Mouse (Mus musculus): ENCODE measurements around the gene Mef2d.

Gene Mef2d

DNA sequence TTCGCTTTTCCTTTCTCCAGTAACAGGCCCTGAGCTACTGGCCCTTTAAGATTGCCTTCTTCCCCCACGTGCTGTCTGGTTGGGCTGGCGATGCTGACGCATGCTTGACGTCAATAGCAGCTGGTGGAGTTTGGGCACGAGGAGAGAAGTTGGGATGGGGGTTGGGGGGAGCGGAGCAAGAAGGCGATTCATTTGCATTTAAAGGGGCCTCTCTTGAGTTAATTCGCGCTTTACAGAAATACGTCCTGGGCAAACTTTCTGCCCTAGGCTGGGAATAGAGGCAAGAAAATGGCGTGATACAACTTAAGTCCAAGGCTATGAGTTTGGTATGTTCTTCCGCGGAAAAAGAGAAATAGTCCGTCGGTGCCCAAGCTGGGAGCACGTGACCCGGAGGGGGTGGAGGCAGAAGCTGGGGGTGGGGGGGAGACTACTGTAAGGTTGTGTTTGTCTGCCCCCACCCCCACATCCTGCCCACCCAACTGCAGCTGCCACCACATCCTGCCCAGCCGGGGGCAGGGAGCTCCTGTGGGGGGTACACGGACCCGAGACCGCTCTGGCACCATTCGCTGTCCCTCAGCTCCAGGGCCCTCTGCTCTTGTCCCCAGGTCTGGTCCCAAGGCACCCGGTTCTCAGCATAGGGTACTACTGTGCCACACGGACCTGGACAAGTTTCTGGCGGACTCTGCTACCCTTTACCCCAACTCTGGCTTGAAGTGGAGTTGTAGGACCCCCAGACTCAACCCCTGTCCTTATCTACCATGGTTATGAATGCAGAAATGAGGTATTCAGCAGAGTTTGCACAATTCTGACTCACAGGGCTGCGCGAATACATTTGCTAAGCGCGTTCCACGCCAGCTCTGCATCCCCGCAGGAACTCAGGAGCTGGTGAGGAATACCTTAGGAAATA, 3.6 kb upstream of the Mef2d start:
- peak; percentile 95 to 97 for DNase-seq

DNA sequence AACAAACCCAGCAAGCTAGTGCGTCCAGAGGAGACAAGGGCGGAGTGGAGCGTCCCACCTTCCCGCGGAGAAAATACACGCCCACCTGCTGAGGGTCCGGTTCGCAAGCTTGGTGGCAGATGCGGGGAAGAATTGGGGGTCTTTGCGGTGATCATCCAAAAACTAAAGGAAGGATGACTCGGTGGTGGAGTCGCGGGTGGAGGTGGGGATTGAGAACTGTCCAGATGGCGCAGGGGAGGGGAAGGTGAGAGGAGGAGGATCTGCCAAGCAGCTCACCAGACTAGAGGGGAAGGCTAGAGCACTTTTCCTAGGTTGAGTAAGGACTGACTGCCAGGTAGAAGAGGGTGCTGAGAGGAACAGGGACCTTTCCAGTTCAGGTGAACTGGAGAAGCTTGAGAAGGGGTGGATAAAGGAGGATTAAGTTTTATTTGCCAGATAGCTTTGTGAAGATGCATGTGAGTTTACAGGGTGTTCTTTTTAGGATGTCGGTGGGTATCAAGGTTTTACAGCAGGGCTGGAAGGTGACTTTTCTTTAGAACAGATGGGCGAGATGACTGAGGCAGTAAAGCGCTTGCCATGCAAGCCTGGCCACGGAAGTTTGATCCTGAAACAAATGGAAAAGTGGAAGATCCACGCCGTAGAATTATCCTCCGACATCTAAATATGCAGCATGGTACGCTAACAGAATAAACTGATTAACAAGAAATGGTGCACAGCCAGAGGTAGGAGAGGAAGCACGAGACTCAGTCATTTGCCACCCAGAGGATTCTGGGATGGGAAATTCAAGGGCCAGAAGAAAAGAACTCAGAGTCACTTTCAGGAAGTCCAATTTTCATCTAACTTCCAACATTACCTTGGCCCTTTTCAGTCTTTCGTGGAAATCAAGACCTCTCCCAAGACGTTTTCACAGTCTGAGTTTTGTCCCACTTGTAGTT, 2.7 kb upstream of the Mef2d start:
- DNase-seq = peak; percentile 14 to 59

DNA sequence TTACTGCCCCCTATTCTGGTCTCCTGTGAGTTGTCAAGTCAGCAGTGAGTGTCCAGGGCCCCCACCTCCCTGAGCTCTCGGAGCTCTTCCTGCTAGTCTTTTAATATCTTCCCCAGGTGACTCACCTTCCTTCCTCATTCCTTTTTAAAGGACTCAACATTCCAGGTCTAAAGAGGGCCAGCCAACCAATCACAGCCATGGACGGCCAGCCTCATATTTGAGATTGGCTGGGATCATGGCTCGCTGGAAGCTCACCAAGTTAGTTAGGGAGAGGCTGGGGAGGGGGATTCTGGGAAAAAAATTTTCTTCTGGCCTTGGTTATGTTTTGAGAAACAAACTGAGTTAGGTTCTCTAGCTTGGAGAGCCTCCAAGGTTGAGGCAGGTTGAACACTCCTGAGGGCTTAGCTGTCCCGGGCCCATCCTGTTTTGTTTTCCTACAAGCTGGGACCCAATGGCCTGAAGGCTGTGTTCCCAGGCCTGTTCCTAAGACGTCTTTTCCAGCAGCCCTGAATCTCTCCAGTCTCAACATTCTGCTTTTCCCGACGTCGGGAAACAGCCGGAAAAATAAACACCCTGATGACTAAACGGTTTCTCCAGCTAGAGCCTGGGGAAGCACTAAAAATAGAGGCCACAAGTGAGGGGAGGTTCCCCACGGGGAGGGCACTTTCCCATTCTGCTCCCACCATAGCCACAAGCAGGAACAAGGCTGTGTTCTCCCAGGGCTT, 1.8 kb upstream of the Mef2d start:
- DNase-seq = peak; percentile 80 to 86

DNA sequence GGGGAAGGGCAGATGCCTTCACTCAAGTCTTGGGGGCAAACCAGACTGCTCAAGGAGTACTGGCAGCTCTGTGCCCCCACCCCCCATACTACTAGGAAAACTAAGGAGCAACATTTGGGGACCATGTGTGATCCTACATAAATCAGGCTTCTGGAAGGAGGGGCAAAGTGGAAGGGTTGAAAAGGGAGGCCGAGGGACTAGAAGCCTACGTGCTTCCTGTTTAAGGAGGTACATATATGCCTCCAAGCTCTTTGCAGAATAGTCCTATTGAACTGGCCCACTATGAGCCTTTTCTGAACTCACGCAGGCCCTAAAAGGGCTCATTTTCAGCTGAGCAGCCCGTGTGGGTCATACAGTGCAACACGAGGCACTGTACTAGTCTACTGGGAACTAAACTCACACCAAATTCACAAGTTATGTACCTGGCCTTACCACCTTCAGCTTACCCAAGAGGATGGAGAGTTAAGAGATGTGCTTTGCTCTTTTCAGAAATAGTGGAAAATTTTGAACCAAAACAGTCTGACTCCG, 1.2 kb upstream of the Mef2d start:
- peak in 1 of 2 experiments; percentile 26 for DNase-seq

DNA sequence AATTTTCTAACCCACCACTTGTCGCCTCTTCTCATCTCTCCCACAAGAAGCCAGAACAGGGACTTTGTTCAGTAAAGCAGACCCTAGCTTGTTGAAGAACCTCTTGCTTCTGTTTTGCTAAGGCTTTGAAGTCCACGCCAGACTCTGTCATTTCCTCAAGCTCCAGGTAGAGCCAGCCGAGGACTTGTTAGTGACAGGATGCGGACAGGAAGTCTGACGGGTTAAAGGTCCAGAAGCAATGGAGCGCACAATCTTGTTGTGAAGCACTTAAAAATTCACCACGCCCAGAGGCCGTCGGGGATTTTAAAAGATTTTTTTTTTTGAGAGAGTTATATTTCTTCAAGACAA, 759 bp upstream of the Mef2d start:
- peak in 1 of 2 experiments; percentile 68 for DNase-seq

DNA sequence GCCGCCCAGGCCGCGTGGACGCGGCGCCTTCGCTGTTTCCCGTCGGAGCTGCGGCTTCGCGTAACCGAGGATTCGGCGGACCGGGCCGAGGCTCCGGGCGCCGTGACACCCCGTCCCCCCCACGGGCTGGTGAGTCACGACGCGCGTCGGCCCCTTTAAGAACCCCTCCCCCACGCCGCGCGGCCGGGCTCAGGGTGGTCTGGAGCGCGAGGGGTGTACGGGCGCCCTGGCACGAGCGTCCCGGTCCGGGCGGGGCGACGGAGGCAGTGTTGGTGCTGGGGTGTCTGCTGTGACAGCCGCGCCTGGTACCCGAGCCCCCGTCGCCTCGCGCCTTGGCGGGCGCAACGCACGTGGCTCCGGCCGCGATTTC, 359 bp downstream of the Mef2d start:
- DNase-seq = no peak

DNA sequence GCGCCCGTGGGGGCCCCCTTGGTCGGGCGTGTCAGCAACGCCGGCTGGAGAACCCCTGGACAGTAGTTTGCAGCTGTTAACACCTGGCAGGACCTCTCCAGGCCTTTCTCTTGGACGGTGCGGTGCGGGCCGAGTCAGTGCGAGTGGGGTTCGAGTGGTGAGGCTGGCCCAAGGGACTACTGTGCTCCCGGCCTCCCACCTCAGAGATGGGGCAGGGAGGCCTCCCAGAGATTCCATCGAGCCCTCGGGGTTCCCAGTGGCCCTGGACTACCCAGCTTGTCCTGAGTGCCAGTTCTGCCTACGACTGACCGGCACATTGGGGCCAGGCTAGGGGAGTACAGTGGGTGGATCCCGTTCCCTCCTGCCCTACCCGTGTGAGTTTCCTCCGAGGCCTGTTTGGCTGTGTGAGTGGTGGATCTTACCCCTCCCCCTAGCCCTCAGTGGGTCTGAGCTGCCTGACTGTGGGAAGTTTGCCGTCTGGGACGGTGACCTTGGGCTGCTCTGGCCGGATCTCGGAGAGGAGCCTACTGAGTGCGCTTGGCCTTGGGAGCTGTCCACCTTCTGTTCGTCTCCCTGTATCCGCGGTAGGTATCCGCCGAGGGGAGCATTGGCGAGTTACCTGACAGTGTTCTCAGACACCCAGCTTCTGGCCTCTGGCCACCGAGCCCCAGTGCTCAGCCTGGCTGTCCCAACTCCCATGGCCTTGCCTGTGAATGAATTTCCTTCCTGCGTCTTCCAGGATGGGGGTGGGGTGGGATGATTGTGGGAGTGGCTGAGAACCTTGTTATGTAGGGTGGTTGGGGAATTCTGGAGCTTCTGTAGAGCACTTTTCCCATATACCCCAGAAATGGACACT, 972 bp downstream of the Mef2d start:
- peak; percentile 81 to 82 for DNase-seq

DNA sequence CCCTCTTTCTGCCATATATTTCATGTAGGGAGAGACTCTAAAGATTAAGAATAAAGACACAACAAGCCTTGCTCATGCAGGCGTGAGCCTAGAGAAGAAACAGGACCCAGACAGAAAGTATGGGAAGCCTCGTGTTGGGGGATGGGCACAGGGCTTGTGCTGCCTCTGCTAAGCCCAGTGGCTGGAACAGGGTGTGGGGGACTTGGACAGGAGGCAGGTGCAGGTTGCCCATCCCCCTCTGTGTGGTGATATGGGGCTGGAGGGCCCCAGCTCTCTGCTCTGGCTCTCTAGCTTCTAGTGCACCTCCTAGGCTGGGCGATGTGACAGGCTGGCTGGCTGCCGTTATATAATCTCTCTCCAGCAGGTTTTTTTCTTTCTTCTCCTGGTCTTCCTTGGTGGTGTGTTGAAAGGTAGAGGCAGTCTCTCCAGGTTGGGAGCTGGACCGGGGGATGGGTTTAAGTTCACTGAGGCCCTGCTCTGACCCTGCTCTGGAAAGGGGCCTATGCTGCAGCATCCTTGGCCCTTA, 1.9 kb downstream of the Mef2d start:
- peak; percentile 30 to 55 for DNase-seq

DNA sequence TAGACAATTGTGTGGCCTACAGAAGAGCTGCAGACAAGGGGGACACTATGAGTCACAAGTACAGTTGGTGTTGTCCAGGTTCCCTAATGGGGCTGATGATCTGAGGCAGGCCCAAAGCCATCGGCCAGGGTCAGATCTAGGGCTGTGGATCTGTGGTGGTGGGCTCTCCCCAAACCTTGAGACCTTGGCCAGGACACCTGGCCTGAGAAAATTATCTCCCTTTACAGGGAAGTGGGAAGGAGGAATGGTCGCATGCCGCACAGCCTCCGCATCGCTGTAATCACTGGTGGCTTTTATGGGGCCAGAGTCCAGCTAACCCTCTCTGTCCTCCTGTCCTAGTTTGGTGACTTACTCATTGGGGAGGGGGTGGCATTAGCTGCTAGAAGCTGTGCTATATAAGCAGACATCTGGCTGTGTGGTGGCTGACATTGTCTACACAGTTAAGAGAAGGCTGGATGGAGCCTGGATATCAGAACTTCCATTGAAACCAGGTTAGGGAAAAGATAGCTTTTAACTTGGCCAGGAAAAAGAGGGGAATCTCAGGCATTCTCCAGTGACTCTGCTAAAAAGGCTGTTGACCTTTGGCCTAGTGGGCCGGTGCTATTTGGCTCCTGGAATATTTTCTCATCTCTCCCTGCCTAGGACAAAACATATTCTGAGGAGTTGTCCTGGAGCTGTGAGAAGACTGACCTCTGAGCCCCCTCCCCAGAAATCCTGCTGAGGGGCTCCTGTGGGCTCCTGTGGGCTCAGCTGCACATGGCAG, 2.7 kb downstream of the Mef2d start:
- DNase-seq = peak in 1 of 2 experiments; percentile 15

DNA sequence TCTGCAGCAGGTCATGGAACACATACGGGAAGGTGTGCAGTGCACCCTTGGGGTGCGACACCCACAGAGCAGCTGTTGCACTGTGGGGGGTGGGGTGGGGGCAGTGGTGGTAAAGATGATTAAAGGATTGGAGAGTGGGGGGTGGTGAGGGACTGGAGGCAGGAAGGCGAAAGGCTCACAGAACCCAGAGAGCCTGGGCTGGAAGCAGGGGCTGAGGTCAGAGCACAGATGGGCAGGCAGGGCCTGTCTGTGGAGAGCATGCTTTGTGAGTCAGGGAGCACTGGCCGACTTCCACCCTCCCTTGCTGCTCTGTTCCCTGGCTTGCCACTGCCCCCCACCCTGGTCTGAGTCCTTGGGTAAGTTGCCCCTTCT, 3.2 kb downstream of the Mef2d start:
- DNase-seq = peak in 1 of 2 experiments; percentile 31

DNA sequence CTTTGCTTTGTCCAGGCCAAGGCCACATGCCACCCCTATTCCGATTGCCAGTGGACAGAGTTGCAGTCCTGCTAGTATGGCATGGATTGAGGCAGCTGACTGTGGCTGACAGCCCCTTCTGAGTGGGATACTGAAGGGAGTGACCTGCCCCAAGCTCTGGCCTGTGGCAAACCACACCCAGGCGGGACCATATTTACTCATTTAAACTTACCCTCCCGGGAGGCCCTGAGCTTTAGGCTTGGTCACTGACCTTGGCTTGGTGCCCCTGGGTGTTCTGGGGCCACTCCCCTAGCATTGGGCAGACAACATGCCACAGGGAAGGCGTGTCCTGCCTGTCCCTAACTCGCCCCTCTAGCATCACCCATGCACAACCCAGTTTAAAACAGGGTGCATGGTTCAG, 3.8 kb downstream of the Mef2d start:
- peak; percentile 34 to 46 for DNase-seq

DNA sequence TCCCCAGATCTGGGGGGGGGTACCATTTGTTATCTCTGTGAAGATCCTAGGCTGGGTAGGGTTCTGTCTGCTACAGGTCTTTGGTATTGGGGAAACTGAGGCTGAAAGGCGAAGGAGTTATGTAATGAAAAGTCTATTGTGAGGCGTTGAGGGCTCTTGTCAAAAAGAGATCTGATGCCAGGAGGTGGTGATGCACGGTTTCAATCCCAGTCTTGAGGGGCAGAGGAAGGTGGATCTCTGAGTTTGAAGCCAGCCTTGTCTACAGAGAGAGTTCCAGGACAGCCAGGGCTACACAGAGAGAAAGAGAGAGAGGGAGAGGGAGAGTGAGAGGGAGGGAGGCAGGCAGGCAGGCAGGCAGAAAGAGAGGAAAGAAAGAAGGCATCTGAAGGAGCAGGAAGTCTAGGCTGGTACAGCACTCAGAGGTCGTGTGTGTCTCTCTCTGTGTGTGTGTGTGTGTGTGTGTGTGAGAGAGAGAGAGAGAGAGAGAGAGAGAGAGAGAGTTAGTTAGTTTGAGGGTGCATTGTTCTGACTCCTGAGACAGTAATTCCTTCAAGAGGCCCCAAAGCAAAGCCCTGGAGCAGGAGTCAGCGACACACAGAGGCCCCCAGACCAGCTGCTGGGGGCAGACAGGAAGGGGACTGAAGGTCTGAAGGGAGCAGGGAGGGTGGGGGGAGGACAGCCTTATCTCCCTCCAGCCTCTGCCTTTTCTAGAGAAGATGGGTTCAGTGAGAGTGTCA, 4.4 kb downstream of the Mef2d start:
- no peak for DNase-seq

DNA sequence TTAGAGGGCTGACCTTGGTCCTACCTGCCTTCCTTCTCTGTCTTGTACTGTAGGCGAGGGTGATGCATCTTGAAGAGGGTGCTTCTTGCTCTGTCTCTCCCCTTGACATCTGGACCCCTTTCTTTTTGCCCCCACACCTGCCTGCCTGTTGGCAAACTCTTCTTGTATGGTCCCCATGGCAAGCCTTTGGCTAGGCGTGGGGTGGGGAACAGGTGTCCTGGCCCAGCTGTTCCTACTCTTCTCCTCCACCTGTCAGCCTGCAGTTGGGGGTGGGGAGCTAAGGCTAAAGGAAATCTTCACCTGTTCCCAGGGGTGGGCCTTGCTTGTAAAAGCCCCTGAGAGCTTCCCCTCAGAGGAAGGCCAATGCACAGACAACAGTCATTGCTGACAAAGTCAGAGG, 5.3 kb downstream of the Mef2d start:
- no peak for DNase-seq

DNA sequence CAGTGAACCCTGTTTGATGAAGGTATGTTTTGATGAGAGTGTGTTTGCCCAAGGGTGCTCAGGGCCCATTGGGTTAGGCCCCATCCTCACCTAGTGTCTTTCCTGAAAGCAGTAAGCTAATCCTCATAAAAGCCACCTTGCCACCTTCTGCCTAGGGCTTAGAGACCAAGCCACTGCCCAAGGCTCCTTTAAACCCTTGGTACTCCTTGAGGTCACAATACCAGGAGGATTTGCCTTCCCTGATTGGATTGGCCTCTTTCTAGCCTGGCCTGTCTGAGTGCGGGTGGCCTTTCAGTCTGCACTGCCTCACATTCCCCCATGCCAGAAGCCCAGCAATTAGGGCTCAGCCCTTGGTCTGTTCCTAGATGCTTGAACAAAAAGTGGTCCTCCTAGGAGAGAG, 5.7 kb downstream of the Mef2d start:
- no peak for DNase-seq

DNA sequence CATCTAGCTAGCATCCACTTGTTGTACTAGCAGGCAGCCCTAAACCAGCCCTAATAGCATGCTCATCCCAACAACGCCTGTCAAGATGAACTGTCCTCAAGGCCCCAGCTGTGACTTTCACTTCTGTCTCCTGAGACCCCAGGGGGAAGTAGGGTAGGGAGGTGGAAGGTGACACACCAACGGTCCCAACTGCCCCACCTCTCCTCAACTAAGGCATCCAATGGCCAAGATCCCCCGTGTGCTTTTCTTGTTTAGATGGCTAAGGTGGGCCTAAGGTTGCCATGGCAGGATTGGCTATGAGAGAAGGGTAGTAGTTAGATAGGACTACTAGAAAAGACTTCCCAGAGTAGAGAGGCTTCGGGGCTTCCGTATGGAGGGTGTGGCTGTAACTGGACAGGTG, 6.2 kb downstream of the Mef2d start:
- DNase-seq = no peak

DNA sequence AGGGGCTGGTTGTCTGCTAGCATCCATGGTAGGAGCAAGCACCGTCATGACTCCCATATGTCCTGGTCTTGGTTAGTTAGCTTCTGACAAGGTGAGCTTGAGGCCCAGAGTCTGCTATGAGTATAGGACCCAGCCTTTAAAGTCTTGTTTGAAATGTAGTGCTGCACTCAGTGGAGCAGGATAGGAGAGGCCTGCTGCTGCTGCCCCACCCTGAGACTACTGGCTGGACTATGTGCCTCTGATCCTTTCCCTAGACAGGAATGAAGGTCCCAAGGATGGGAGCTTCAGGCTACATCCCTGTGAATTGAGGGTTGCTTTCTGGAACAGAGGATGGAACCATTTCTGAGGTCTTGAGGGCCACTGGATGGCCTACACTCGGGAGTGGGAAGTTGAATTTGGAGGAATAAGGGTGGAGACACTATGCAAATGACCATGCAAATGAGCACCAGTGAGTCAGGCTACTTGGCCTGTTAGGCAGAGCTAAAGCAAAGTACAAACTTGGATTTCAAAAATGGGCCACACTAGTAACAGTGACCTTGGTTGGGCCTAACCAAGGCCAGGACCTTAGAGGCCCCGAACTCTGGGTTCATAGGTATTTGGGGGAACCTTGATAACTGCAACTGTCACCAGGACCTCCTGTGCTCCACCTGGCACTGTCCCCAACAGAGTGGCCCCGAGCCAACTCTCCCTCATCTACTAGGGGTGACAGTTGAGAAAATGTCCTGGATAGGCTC, 6.8 kb downstream of the Mef2d start:
- peak in 1 of 2 experiments; percentile 40 for DNase-seq

DNA sequence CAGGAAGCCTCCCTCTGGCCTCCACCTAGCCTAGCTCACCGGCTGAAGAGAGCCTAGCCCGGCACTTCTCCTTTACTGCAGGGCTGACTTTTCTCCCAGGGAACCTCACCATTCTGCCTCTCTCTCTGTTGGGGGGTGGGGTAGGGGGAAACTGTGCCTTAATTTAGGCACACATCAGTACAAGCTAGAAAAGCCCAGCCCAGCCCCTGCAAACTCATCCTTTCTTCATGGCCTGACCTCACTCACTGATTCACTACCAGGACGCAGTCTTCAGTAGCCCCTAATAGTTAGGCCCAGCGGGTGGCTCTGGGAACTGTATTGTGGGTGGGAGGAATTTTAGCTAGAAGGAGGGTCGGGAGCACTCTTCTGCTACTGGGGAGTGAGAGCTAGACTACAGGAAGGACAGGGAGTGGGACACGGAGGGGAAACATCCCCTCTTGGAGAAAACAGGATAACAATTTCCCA, 7.4 kb downstream of the Mef2d start:
- DNase-seq = no peak

DNA sequence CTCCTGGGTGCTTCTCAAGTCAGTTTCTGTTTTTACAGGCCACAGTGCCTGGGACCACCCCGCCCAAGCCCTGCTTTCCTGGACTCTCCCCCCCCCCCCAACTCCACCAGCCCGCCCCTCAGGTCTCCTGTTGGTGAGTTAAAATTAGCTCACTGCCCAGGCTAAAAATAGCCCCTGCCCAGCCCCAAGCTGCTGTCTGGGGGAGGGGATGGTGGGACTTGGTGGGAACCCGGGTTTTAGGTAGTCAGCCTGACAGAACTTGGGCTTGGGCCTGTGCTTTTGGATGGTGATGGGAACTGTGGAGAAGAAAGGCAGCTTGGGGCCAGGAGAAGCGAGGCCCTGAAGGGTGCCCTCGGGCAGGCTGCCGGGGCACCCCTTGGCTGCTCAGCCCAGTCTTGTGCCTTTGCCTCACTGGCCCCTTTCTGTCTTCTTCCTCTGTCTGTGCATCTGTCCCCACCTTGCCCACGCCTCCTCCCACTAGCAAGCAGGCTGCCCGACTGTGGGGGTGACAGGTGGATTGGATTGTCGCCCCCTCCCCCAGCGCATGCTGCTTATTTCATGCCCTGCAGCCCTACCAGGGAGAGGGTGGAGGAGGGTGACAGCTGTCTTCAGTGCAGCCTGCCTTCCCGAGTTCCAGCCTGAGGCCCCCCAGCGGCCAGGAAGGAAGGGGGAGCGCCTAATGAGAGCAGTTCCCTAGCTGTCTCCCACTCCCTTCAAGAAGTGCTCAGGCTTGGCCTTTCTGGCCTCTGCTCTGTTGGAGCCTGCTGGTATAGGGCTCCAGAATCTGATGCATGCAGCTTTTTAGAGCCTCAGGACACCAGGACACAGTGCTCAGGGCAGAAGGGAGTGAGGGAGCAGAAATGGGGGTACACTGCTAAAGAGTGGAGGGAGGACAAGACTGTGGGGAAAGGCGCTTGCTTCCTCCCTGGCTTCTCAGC, 8.2 kb downstream of the Mef2d start:
- DNase-seq = peak; percentile 48 to 51

All from lung, postnatal 4 days (tissue).